Mouse (Mus musculus): ENCODE measurements around the gene Hlcs. TPM values are rescaled to one million over a fixed set of nuclear protein-coding genes. Genes with fewer than 3 reads are reported as not detected.

Hlcs gene
- polyA plus RNA-seq, 1 experiment from 2014 or later, result 8.0 TPM

GRCm38 (mm10) chr16:94249666-94250065 lies 63.7 kb downstream of the Hlcs start:
- no peaks in the 10 kb centered on the region for H3K9me3 ChIP-seq
- H3K27me3 ChIP-seq, result peaks cover 22% of the 10 kb centered on the region
- no peak overlapping the region for H3K4me3 ChIP-seq
- WGBS, result 84% methylated on average over 10 of the region's 10 CpGs
- peaks cover 15% of the 10 kb centered on the region for H3K4me1 ChIP-seq (replicated peaks)
- H3K9ac ChIP-seq, result no peak overlapping the region
- no peak for ATAC-seq (ENCODE audit: low FRiP score)
- H3K27ac ChIP-seq, result no peak overlapping the region
- H3K4me2 ChIP-seq, result no peak overlapping the region
- H3K36me3 ChIP-seq, result no peaks in the 10 kb centered on the region

DNA sequence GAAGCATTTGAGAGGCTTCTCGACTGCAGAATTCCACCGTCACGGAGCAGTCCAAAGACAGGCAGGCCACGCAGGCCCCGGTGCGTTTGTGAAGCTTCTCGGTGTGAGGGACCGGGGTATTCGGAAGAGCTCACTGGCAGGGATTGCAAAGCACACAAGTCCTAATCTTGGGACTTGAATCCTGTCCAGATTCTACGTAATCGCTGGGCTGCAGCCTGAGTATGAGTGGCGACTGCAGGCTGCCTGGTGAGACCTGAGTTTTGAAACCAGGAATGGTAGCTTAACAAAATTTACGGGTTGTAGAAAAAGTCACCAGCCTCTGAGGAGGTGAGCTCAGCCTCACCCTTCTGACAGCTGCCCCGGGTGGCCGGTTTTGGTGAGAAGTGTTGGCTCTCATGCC lies 64.7 kb downstream of the Hlcs start:
- Histone ChIP-seq H3K27ac (no peak overlapping the region), H3K9me3 (no peaks in the 10 kb centered on the region), H3K9ac (no peak overlapping the region), H3K4me1 (replicated peaks) (peaks cover 10% of the 10 kb centered on the region; the same call in 1 of the 2 replicates), H3K36me3 (no peaks in the 10 kb centered on the region), H3K4me2 (no peak overlapping the region), H3K4me3 (no peak overlapping the region), H3K27me3 (peaks cover 29% of the 10 kb centered on the region)
- ATAC-seq (ENCODE audit: low FRiP score), result no peak
- WGBS, result 91% methylated on average over 15 of the region's 15 CpGs

GRCm38 (mm10) chr16:94246976-94247375 lies 66.4 kb downstream of the Hlcs start:
- Histone ChIP-seq H3K27ac (no peak overlapping the region), H3K27me3 (peaks cover 24% of the 10 kb centered on the region), H3K9me3 (no peaks in the 10 kb centered on the region), H3K4me1 (replicated peaks) (peaks cover 10% of the 10 kb centered on the region; the same call in 1 of the 2 replicates), H3K9ac (no peak overlapping the region), H3K4me3 (no peak overlapping the region), H3K4me2 (no peak overlapping the region), H3K36me3 (no peaks in the 10 kb centered on the region)
- no peak for ATAC-seq (ENCODE audit: low FRiP score)
- 96% methylated on average over 8 of the region's 8 CpGs for WGBS

DNA sequence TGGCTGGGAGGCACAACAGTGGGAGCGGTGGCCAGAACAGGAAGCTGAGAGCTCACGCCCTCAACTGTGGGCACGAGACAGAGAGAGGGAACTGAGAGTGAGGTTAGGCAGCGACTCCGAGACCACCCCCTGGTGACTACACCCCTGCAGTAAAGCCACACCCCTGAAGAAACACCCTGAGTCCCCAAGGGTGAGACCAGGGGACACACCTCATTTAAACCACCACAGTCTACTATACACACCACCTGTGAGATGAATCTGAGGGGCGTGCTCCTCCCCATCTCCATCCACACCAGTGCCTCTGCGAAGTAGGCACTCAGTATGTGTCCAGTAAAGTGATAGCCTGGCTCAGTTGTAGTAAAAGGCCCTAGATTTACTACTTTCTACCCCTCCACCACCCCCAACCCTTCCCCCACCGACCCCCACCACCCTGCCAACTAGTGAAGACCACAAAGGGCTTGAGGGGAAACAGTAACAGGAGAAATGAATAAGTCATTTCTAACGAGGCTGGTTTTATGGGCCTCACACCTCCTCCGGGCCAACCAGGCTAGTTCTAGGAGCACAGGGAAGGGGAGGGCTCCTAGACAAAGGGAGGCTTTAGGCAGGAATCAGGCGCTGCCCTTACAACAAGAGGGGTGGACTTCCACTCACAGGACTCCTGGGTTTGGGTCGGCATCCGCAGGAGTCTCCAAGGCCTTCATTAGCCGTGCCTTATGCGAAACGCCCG lies 67.2 kb downstream of the Hlcs start:
- no peak overlapping the region for H3K9ac ChIP-seq
- H3K9me3 ChIP-seq, result no peaks in the 10 kb centered on the region
- H3K36me3 ChIP-seq, result no peaks in the 10 kb centered on the region
- ATAC-seq (ENCODE audit: low FRiP score), result no peak
- H3K27me3 ChIP-seq, result peaks cover 25% of the 10 kb centered on the region
- H3K4me2 ChIP-seq, result no peak overlapping the region
- peaks cover 10% of the 10 kb centered on the region; the same call in 1 of the 2 replicates for H3K4me1 ChIP-seq (replicated peaks)
- H3K27ac ChIP-seq, result no peak overlapping the region
- 76% methylated on average over 17 of the region's 17 CpGs for WGBS
- no peak overlapping the region for H3K4me3 ChIP-seq

- Histone ChIP-seq H3K4me3 (no peak overlapping the region), H3K4me2 (no peak overlapping the region), H3K27ac (no peak overlapping the region), H3K9me3 (no peaks in the 10 kb centered on the region), H3K36me3 (no peaks in the 10 kb centered on the region), H3K4me1 (replicated peaks) (peaks cover 11% of the 10 kb centered on the region), H3K9ac (no peak overlapping the region), H3K27me3 (peaks cover 46% of the 10 kb centered on the region)
- no peak for ATAC-seq (ENCODE audit: low FRiP score)
- 93% methylated on average over 10 of the region's 10 CpGs for WGBS
Observed at GRCm38 (mm10) chr16:94241126-94241525, 72.2 kb downstream of the Hlcs start.

GRCm38 (mm10) chr16:94240190-94240589 lies 73.2 kb downstream of the Hlcs start:
- ATAC-seq (ENCODE audit: low FRiP score), result no peak
- 56% methylated on average over 2 of the region's 2 CpGs for WGBS

DNA sequence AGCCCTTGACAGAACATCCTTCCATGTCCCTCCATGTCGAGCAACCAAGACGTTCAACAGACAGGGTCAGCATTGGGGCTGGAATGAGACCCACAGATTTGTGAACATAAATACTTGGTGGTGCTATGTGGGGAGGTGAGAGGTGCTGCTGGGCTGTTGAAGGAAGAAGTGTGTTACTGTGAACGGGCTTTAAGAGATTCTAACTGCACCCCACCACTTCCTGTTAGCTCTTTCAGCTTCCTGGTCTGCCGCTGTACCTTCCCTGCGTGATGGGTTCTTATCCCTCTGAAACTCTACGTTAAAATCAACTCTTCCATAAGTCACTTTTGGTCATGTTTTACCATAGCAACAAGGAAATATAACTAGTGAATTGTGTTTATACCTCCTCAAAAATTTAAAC lies 73.8 kb downstream of the Hlcs start:
- ATAC-seq (ENCODE audit: low FRiP score), result no peak
- H3K9me3 ChIP-seq, result no peaks in the 10 kb centered on the region
- peaks cover 56% of the 10 kb centered on the region for H3K27me3 ChIP-seq
- H3K4me1 ChIP-seq (replicated peaks), result peaks cover 11% of the 10 kb centered on the region
- WGBS, result 86% methylated on average over 6 of the region's 6 CpGs
- no peak overlapping the region for H3K27ac ChIP-seq
- no peak overlapping the region for H3K4me2 ChIP-seq
- H3K4me3 ChIP-seq, result no peak overlapping the region
- no peak overlapping the region for H3K9ac ChIP-seq
- no peaks in the 10 kb centered on the region for H3K36me3 ChIP-seq

More at GRCm38 (mm10) chr16:94240190-94240589, 73.2 kb downstream of the Hlcs start:
- peaks cover 52% of the 10 kb centered on the region for H3K27me3 ChIP-seq
- no peaks in the 10 kb centered on the region for H3K36me3 ChIP-seq
- H3K4me3 ChIP-seq, result no peak overlapping the region
- H3K9ac ChIP-seq, result no peak overlapping the region
- no peaks in the 10 kb centered on the region for H3K9me3 ChIP-seq
- H3K4me2 ChIP-seq, result no peak overlapping the region
- H3K4me1 ChIP-seq (replicated peaks), result peaks cover 11% of the 10 kb centered on the region
- H3K27ac ChIP-seq, result no peak overlapping the region

GRCm38 (mm10) chr16:94239146-94239545 lies 74.2 kb downstream of the Hlcs start:
- no peaks in the 10 kb centered on the region for H3K9me3 ChIP-seq
- H3K4me1 ChIP-seq (replicated peaks), result peaks cover 11% of the 10 kb centered on the region
- peaks cover 58% of the 10 kb centered on the region for H3K27me3 ChIP-seq
- H3K27ac ChIP-seq, result no peak overlapping the region
- WGBS, result 96% methylated on average over 7 of the region's 7 CpGs
- no peaks in the 10 kb centered on the region for H3K36me3 ChIP-seq
- no peak overlapping the region for H3K9ac ChIP-seq
- ATAC-seq (ENCODE audit: low FRiP score), result no peak
- no peak overlapping the region for H3K4me2 ChIP-seq
- no peak overlapping the region for H3K4me3 ChIP-seq

DNA sequence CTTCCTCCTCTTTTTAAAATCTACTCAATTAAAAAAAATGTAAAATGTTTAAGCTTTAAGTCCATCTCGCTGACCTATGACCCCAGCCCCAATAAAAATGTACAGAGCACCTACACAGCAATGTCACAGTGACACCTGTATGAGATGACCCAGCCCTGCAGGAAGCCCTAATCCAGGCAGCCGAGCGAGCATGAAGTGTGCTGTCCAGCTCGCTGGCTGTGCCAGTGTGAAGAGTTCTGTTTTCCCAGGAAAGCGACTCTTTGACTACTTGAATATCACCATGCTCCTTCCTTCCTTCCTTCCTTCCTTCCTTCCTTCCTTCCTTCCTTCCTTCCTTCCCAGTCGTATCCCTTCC lies 76.3 kb downstream of the Hlcs start:
- WGBS, result 70% methylated on average over 6 of the region's 6 CpGs
- Histone ChIP-seq H3K27ac (no peak overlapping the region), H3K27me3 (peaks cover 73% of the 10 kb centered on the region), H3K9ac (no peak overlapping the region), H3K4me2 (no peak overlapping the region), H3K4me1 (replicated peaks) (peaks cover 11% of the 10 kb centered on the region), H3K9me3 (no peaks in the 10 kb centered on the region), H3K4me3 (no peak overlapping the region), H3K36me3 (no peaks in the 10 kb centered on the region)
- no peak for ATAC-seq (ENCODE audit: low FRiP score)

DNA sequence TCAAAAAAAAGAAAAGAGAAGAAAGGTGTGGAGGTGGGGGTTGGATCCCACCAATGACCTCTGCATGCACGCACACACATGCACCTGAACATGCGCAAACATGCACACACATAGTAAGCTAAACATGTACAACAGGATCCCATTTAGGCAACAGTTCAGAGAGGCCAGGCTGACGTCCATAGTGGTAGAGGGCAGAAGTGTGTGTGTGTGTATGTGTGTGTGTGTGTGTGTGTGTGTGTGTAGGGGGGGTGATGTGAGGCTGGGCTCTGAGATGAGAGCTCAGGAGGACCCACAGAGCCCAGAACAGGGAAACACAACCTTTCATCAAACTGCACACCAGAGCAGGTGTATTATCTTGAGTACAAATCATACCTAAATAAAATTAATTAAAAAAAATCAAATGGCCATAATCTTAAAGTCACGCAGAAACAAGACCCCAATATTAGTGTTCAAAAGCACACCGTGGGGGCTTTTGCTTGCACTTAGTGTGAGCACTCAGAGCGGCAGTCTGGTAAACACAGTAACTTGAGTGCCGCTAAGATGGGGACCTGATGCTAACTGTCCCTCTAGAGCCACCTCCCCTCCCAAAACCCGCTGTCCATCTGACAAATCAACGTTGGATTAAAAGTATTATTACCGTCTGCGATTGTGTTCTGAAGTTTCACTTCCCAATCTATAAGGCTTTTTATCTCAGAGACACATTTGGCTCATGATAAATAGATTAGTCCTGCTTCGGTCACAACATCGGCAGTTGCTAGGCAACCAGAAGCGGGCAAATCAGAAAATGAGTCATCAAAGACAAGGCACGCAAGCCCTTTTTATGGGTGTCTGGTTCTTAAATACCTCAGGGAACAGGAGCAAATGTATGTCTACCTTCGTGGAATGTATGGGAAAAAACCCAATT lies 76.9 kb downstream of the Hlcs start:
- Histone ChIP-seq H3K27me3 (peaks cover 79% of the 10 kb centered on the region), H3K27ac (no peak overlapping the region), H3K4me3 (no peak overlapping the region), H3K36me3 (no peaks in the 10 kb centered on the region), H3K4me2 (peak overlapping the region; percentile 11; the same call in 1 of the 2 replicates), H3K9ac (no peak overlapping the region), H3K9me3 (no peaks in the 10 kb centered on the region), H3K4me1 (replicated peaks) (peaks cover 11% of the 10 kb centered on the region)
- WGBS, result 48% methylated on average over 16 of the region's 16 CpGs
- ATAC-seq (ENCODE audit: low FRiP score), result no peak

DNA sequence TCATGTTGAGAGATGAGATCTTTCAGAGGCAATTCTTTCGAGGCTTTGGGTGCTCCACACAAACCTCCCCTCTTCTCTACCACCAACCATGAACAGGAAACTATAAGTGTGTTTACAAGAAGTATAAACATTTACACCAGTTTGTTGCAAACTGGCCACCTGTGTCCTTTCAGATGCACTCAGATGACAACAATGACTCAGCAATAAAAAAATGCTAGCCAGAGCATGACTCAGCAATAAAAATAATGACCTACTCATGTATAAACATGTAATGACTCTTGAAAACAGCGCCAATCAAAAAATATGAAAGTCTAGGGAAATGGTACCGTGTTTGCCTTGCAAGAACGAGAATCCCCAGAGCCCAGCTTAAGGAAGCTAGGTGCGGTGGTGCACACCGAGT lies 77.7 kb downstream of the Hlcs start:
- H3K4me1 ChIP-seq (replicated peaks), result peaks cover 11% of the 10 kb centered on the region
- H3K4me3 ChIP-seq, result no peak overlapping the region
- peaks cover 81% of the 10 kb centered on the region for H3K27me3 ChIP-seq
- WGBS, result 94% methylated on average over 6 of the region's 6 CpGs
- no peaks in the 10 kb centered on the region for H3K9me3 ChIP-seq
- no peaks in the 10 kb centered on the region for H3K36me3 ChIP-seq
- H3K4me2 ChIP-seq, result no peak overlapping the region
- H3K9ac ChIP-seq, result no peak overlapping the region
- no peak for ATAC-seq (ENCODE audit: low FRiP score)
- H3K27ac ChIP-seq, result no peak overlapping the region

GRCm38 (mm10) chr16:94234202-94234601 lies 79.2 kb downstream of the Hlcs start:
- H3K27me3 ChIP-seq, result peaks cover 88% of the 10 kb centered on the region
- H3K9me3 ChIP-seq, result no peaks in the 10 kb centered on the region

More at GRCm38 (mm10) chr16:94234202-94234601, 79.2 kb downstream of the Hlcs start:
- H3K36me3 ChIP-seq, result 0 out of 2 replicates have a peak, but pooled peaks cover 5% of the 10 kb centered on the region
- 72% methylated on average over 4 of the region's 4 CpGs for WGBS
- no peak overlapping the region for H3K4me3 ChIP-seq
- no peak overlapping the region for H3K27ac ChIP-seq
- ATAC-seq (ENCODE audit: low FRiP score), result no peak
- no peak overlapping the region for H3K9ac ChIP-seq
- peaks cover 11% of the 10 kb centered on the region for H3K4me1 ChIP-seq (replicated peaks)
- no peak overlapping the region for H3K4me2 ChIP-seq
